13 mouse cellular contexts compared by ENCODE assay signal in the genomic region with DNA sequence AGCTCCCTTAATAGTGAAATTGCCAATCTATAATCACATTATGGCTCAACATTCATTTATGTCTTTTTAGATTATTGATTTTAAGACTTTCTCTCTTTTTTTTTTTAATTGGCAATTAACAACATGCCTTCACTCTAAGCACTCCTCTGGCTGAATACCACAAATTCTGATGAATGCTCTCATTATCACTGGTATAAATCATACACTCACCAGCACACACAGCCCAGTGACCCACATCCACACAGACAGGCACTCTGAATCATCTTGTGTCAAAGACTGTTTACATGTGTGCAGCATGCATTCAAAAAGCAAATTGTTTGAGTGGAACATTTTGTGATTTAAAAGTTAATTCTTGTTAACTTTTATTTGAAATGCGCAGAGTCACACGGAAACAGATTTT.
"Had no signal": no experiment of that assay in that cellular context is flagged by ENCODE, and none has a peak within 500 bp of the region (broad histone marks: within the 10 kb centered on the region; RNA-seq: fewer than 3 reads in every experiment).

No protein-coding gene starts in this region.

- DNase-seq: gastrocnemius, adult 2 months; gastrocnemius, postnatal 10 days; gastrocnemius, postnatal 25 days; heart, adult 18-20 months; heart, postnatal 10 days; heart, postnatal 4 days; kidney, adult 2 months; kidney, adult 9 months; kidney, postnatal 14 days; kidney, postnatal 36 days; layer of hippocampus, adult 9-11 months; layer of hippocampus, postnatal 36 days; left cerebral cortex, postnatal 4 days had no signal
